Mouse (Mus musculus): Measurements from ENCODE around the gene Cdipt. TPM values are rescaled to one million over a fixed set of nuclear protein-coding genes. Genes with fewer than 3 reads are reported as not detected.

Gene Cdipt
- 10 to 100 TPM; 86.8 to 91.0 TPM for total RNA-seq (2021)
- long read RNA-seq, experiment 1, transcript Cdipt-201 (6 exons, 1,974 nt), result major isoform, 98 of 132 reads
- long read RNA-seq, experiment 1, partial matches to known transcripts, result 30 of 132 reads
- long read RNA-seq, experiment 1, other reads (novel, unspliced or antisense), result 2 of 132 reads
- long read RNA-seq, experiment 2, transcript Cdipt-201 (6 exons, 1,974 nt), result major isoform, 137 of 168 reads
- long read RNA-seq, experiment 2, partial matches to known transcripts, result 9 of 168 reads
- long read RNA-seq, experiment 2, other reads (novel, unspliced or antisense), result 20 of 168 reads

GRCm38 (mm10) chr7:126975893-126975949, at the start of gene Cdipt:
Gene Cdipt (plus strand): TSS chr7:126975914.
- DNase-seq (ENCODE audit: low spot score in 2 of 2), result no peak

GRCm38 (mm10) chr7:126926299-126926698, 49.4 kb upstream of the Cdipt start:
- no peak for DNase-seq (ENCODE audit: low spot score in 2 of 2)

GRCm38 (mm10) chr7:126928384-126929037, 47.2 kb upstream of the Cdipt start, which contains the start of gene Kctd13:
Gene Kctd13 (plus strand): TSS chr7:126928879.
- DNase-seq (ENCODE audit: low spot score in 2 of 2), result peak; percentile 83 to 90

GRCm38 (mm10) chr7:126929046-126929445, 46.7 kb upstream of the Cdipt start:
- no peak for DNase-seq (ENCODE audit: low spot score in 2 of 2)

GRCm38 (mm10) chr7:126932652-126933051, 43.1 kb upstream of the Cdipt start:
- no peak for DNase-seq (ENCODE audit: low spot score in 2 of 2)

- no peak for DNase-seq (ENCODE audit: low spot score in 2 of 2)
Measured at GRCm38 (mm10) chr7:126941171-126941570, 34.5 kb upstream of the Cdipt start.

- no peak for DNase-seq (ENCODE audit: low spot score in 2 of 2)
Measured at GRCm38 (mm10) chr7:126941801-126942200, 33.9 kb upstream of the Cdipt start.

- no peak for DNase-seq (ENCODE audit: low spot score in 2 of 2)
Measured at GRCm38 (mm10) chr7:126946530-126946929, 29.2 kb upstream of the Cdipt start.

- DNase-seq (ENCODE audit: low spot score in 2 of 2), result no peak
Measured at GRCm38 (mm10) chr7:126948626-126949025, 27.1 kb upstream of the Cdipt start.

GRCm38 (mm10) chr7:126949403-126949792, 26.3 kb upstream of the Cdipt start, which contains the start of gene Asphd1:
Gene Asphd1 (minus strand): TSS chr7:126949582.
- DNase-seq (ENCODE audit: low spot score in 2 of 2), result no peak

- peak; percentile 84 to 87 for DNase-seq (ENCODE audit: low spot score in 2 of 2)
Measured at GRCm38 (mm10) chr7:126949793-126950646, 25.7 kb upstream of the Cdipt start, which contains the start of gene Sez6l2. Gene Sez6l2 (plus strand): TSS chr7:126950563.

GRCm38 (mm10) chr7:126950647-126951615, 24.8 kb upstream of the Cdipt start:
- DNase-seq (ENCODE audit: low spot score in 2 of 2), result no peak

- no peak for DNase-seq (ENCODE audit: low spot score in 2 of 2)
Measured at GRCm38 (mm10) chr7:126951741-126952140, 24.0 kb upstream of the Cdipt start.

- no peak for DNase-seq (ENCODE audit: low spot score in 2 of 2)
Measured at GRCm38 (mm10) chr7:126952646-126953045, 23.1 kb upstream of the Cdipt start.

- DNase-seq (ENCODE audit: low spot score in 2 of 2), result no peak
Measured at GRCm38 (mm10) chr7:126955125-126955524, 20.6 kb upstream of the Cdipt start.

- DNase-seq (ENCODE audit: low spot score in 2 of 2), result no peak
Measured at GRCm38 (mm10) chr7:126959780-126960179, 15.9 kb upstream of the Cdipt start.

- no peak for DNase-seq (ENCODE audit: low spot score in 2 of 2)
Measured at GRCm38 (mm10) chr7:126961095-126961494, 14.6 kb upstream of the Cdipt start.

GRCm38 (mm10) chr7:126961965-126962364, 13.7 kb upstream of the Cdipt start:
- DNase-seq (ENCODE audit: low spot score in 2 of 2), result no peak

GRCm38 (mm10) chr7:126963548-126964286, 12.0 kb upstream of the Cdipt start:
- no peak for DNase-seq (ENCODE audit: low spot score in 2 of 2)

GRCm38 (mm10) chr7:126965568-126965967, 10.1 kb upstream of the Cdipt start:
- no peak for DNase-seq (ENCODE audit: low spot score in 2 of 2)

All from adrenal gland, postnatal 4 days (tissue).